Mouse (Mus musculus) midbrain, embryonic 12.5 days (tissue): Measurements from ENCODE around the gene Fubp1. TPM values are rescaled to one million over a fixed set of nuclear protein-coding genes. Genes with fewer than 3 reads are reported as not detected.

ENCODE experiments used
- ATAC-seq: fragments of 200-750 bp; cut with Nextera tagmentation; 2 replicates; pipeline ENCODE4 v1.8.0; 2017; ENCODE audit warnings: low read depth, moderate TSS enrichment, moderate library complexity; ENCODE audit not compliant: low FRiP score
- H3K27ac ChIP-seq: fragments of 300-500 bp; sonication (generic); replicated peaks from 2 replicates; pipeline ENCODE4 v1.5.1; 2016; ENCODE audit warnings: mild to moderate bottlenecking
- H3K27me3 ChIP-seq: fragments of 300-500 bp; sonication (generic); 2 replicates; pipeline ENCODE4 v1.6.1; 2016; ENCODE audit warnings: mild to moderate bottlenecking
- H3K36me3 ChIP-seq: fragments of 300-500 bp; sonication (generic); 2 replicates; pipeline ENCODE4 v1.6.1; 2016
- H3K4me1 ChIP-seq: fragments of 300-500 bp; sonication (generic); 2 replicates; pipeline ENCODE4 v1.6.1; 2016
- H3K4me2 ChIP-seq: fragments of 300-500 bp; sonication (generic); replicated peaks from 2 replicates; pipeline ENCODE4 v1.6.1; 2016; ENCODE audit warnings: mild to moderate bottlenecking, moderate library complexity
- H3K4me3 ChIP-seq: fragments of 300-500 bp; sonication (generic); 2 replicates; pipeline ENCODE4 v1.5.1; 2016; ENCODE audit warnings: mild to moderate bottlenecking
- H3K9ac ChIP-seq: fragments of 300-500 bp; sonication (generic); replicated peaks from 2 replicates; pipeline ENCODE4 v1.6.1; 2016; ENCODE audit warnings: mild to moderate bottlenecking, moderate library complexity
- H3K9me3 ChIP-seq: fragments of 300-500 bp; sonication (generic); 2 replicates; pipeline ENCODE4 v1.6.1; 2016; ENCODE audit warnings: mild to moderate bottlenecking
- WGBS: fragments of 180-500 bp; shearing (Covaris S2); methylation state at CpG from one replicate; pipeline ENCODE4 v1.1.7; 2016; 5-methylcytosine and 5-hydroxymethylcytosine counted together
- polyA plus RNA-seq: library from polyadenylated mRNA; unstranded; fragments of >200 nt; fragmentation: Nextera tagmentation; extraction: Ambion mirVana; gene quantifications from 2 replicates; pipeline ENCODE4 v1.2.1, GENCODE M21; 2016

The Fubp1 gene
- polyA plus RNA-seq, 1 experiment from 2014 or later: 393 TPM

GRCm38 (mm10) chr3:152210728-152211391 lies 638 bp downstream of the Fubp1 start:
- H3K27me3 ChIP-seq: no peaks in the 10 kb centered on the region
- H3K4me2 ChIP-seq: peak overlapping the region; percentile 95
- peak; percentile 61 for ATAC-seq
- peaks cover 5% of the 10 kb centered on the region for H3K36me3 ChIP-seq
- WGBS: under 1% methylated on average over 37 of the region's 68 CpGs
- H3K27ac ChIP-seq: peak overlapping the region; percentile 100
- peaks cover 27% of the 10 kb centered on the region for H3K4me1 ChIP-seq
- peak overlapping the region; percentile 99 for H3K9ac ChIP-seq
- H3K9me3 ChIP-seq: no peaks in the 10 kb centered on the region
- H3K4me3 ChIP-seq: peak overlapping the region; percentile 99

- WGBS: 53% methylated on average over 7 of the region's 7 CpGs
- no peak for ATAC-seq
- Histone ChIP-seq H3K4me1 (peaks cover 27% of the 10 kb centered on the region), H3K27ac (no peak overlapping the region), H3K36me3 (peaks cover 14% of the 10 kb centered on the region), H3K9ac (peak overlapping the region; percentile 99), H3K27me3 (no peaks in the 10 kb centered on the region), H3K9me3 (no peaks in the 10 kb centered on the region), H3K4me3 (peak overlapping the region; percentile 99), H3K4me2 (peak overlapping the region; percentile 95)
Observed at GRCm38 (mm10) chr3:152211731-152212279, 1.6 kb downstream of the Fubp1 start.

- Histone ChIP-seq H3K36me3 (peaks cover 30% of the 10 kb centered on the region), H3K9me3 (no peaks in the 10 kb centered on the region), H3K4me1 (peaks cover 26% of the 10 kb centered on the region), H3K27me3 (no peaks in the 10 kb centered on the region), H3K4me3 (peak overlapping the region; percentile 99), H3K4me2 (peak overlapping the region; percentile 95), H3K9ac (no peak overlapping the region), H3K27ac (no peak overlapping the region)
- no peak for ATAC-seq
- WGBS: 63% methylated on average over 3 of the region's 3 CpGs
Observed at GRCm38 (mm10) chr3:152213416-152213815, 3.2 kb downstream of the Fubp1 start.

- Histone ChIP-seq H3K4me2 (no peak overlapping the region), H3K4me1 (no peaks in the 10 kb centered on the region), H3K27ac (no peak overlapping the region), H3K27me3 (no peaks in the 10 kb centered on the region), H3K36me3 (peaks cover 92% of the 10 kb centered on the region), H3K9me3 (no peaks in the 10 kb centered on the region), H3K4me3 (no peak overlapping the region), H3K9ac (no peak overlapping the region)
- no peak for ATAC-seq
Observed at GRCm38 (mm10) chr3:152224918-152225317, 14.7 kb downstream of the Fubp1 start.

GRCm38 (mm10) chr3:152225906-152226305 lies 15.7 kb downstream of the Fubp1 start:
- H3K9ac ChIP-seq: no peak overlapping the region
- no peaks in the 10 kb centered on the region for H3K4me1 ChIP-seq
- no peak overlapping the region for H3K27ac ChIP-seq
- H3K4me2 ChIP-seq: no peak overlapping the region
- 90% methylated on average over 7 of the region's 7 CpGs for WGBS
- no peaks in the 10 kb centered on the region for H3K27me3 ChIP-seq
- H3K9me3 ChIP-seq: no peaks in the 10 kb centered on the region
- no peak overlapping the region for H3K4me3 ChIP-seq
- peaks cover 89% of the 10 kb centered on the region for H3K36me3 ChIP-seq
- ATAC-seq: no peak

- Histone ChIP-seq H3K9me3 (no peaks in the 10 kb centered on the region), H3K9ac (no peak overlapping the region), H3K4me3 (no peak overlapping the region), H3K27me3 (no peaks in the 10 kb centered on the region), H3K4me2 (no peak overlapping the region), H3K27ac (no peak overlapping the region), H3K4me1 (no peaks in the 10 kb centered on the region), H3K36me3 (peaks cover 79% of the 10 kb centered on the region)
- no peak for ATAC-seq
- WGBS: 97% methylated on average over 7 of the region's 7 CpGs
Observed at GRCm38 (mm10) chr3:152228843-152229242, 18.6 kb downstream of the Fubp1 start.

GRCm38 (mm10) chr3:152229271-152229670 lies 19.0 kb downstream of the Fubp1 start:
- no peak overlapping the region for H3K9ac ChIP-seq
- no peaks in the 10 kb centered on the region for H3K9me3 ChIP-seq
- WGBS: 96% methylated on average over 5 of the region's 5 CpGs
- no peak overlapping the region for H3K4me3 ChIP-seq
- no peaks in the 10 kb centered on the region for H3K27me3 ChIP-seq
- no peak overlapping the region for H3K4me2 ChIP-seq
- peaks cover 79% of the 10 kb centered on the region for H3K36me3 ChIP-seq
- no peaks in the 10 kb centered on the region for H3K4me1 ChIP-seq
- no peak overlapping the region for H3K27ac ChIP-seq
- no peak for ATAC-seq

- 60% methylated on average over 6 of the region's 6 CpGs for WGBS
- Histone ChIP-seq H3K27me3 (no peaks in the 10 kb centered on the region), H3K4me3 (no peak overlapping the region), H3K9ac (no peak overlapping the region), H3K27ac (no peak overlapping the region), H3K4me1 (no peaks in the 10 kb centered on the region), H3K4me2 (no peak overlapping the region), H3K9me3 (no peaks in the 10 kb centered on the region), H3K36me3 (peaks cover 70% of the 10 kb centered on the region)
- ATAC-seq: no peak
Observed at GRCm38 (mm10) chr3:152231333-152232100, 21.3 kb downstream of the Fubp1 start.

- no peak overlapping the region for H3K4me2 ChIP-seq
- no peaks in the 10 kb centered on the region for H3K27me3 ChIP-seq
- no peak overlapping the region for H3K27ac ChIP-seq
- ATAC-seq: no peak
- H3K4me1 ChIP-seq: no peaks in the 10 kb centered on the region
- no peak overlapping the region for H3K9ac ChIP-seq
- no peak overlapping the region for H3K4me3 ChIP-seq
- 100% methylated on average over 1 of the region's 1 CpGs for WGBS
- H3K9me3 ChIP-seq: no peaks in the 10 kb centered on the region
- H3K36me3 ChIP-seq: peaks cover 55% of the 10 kb centered on the region
Observed at GRCm38 (mm10) chr3:152235238-152235637, 25.0 kb downstream of the Fubp1 start.

GRCm38 (mm10) chr3:152235805-152236204 lies 25.6 kb downstream of the Fubp1 start:
- H3K27ac ChIP-seq: no peak overlapping the region
- ATAC-seq: no peak
- H3K36me3 ChIP-seq: peaks cover 54% of the 10 kb centered on the region
- H3K27me3 ChIP-seq: no peaks in the 10 kb centered on the region
- whole genome bisulfite sequencing: 98% methylated on average over 1 of the region's 1 CpGs
- H3K4me1 ChIP-seq: no peaks in the 10 kb centered on the region
- no peak overlapping the region for H3K4me3 ChIP-seq
- H3K9me3 ChIP-seq: no peaks in the 10 kb centered on the region
- H3K9ac ChIP-seq: no peak overlapping the region
- H3K4me2 ChIP-seq: no peak overlapping the region

GRCm38 (mm10) chr3:152238836-152239235 lies 28.6 kb downstream of the Fubp1 start:
- WGBS: 65% methylated on average over 2 of the region's 2 CpGs
- Histone ChIP-seq H3K9ac (no peak overlapping the region), H3K9me3 (no peaks in the 10 kb centered on the region), H3K27ac (no peak overlapping the region), H3K36me3 (peaks cover 38% of the 10 kb centered on the region), H3K4me2 (no peak overlapping the region), H3K4me1 (no peaks in the 10 kb centered on the region), H3K4me3 (no peak overlapping the region), H3K27me3 (no peaks in the 10 kb centered on the region)
- ATAC-seq: peak; percentile 25; the same call in 1 of the 2 replicates

- WGBS: 100% methylated on average over 1 of the region's 1 CpGs
- H3K9me3 ChIP-seq: no peaks in the 10 kb centered on the region
- H3K4me2 ChIP-seq: no peak overlapping the region
- H3K27me3 ChIP-seq: no peaks in the 10 kb centered on the region
- peaks cover 31% of the 10 kb centered on the region for H3K36me3 ChIP-seq
- H3K4me1 ChIP-seq: no peaks in the 10 kb centered on the region
- H3K4me3 ChIP-seq: no peak overlapping the region
- ATAC-seq: no peak
- no peak overlapping the region for H3K9ac ChIP-seq
- no peak overlapping the region for H3K27ac ChIP-seq
Observed at GRCm38 (mm10) chr3:152239592-152239991, 29.4 kb downstream of the Fubp1 start.
